Mouse (Mus musculus): ENCODE data around the gene Mrgpre. TPM values are rescaled to one million over a fixed set of nuclear protein-coding genes. Genes with fewer than 3 reads are reported as not detected.

Mrgpre gene
- polyA plus RNA-seq (2012; rRNA removed), result 0.93 and 1.1 TPM in 2 replicates

- no peak for DNase-seq (ENCODE audit: low read depth)
Measured at GRCm38 (mm10) chr7:143783996-143784829, at the start of gene Mrgpre. Gene Mrgpre, minus strand, starts transcription at chr7:143784500.

GRCm38 (mm10) chr7:143833581-143834190, 49.4 kb upstream of the Mrgpre start:
- DNase-seq (ENCODE audit: low read depth), result no peak

- no peak for DNase-seq (ENCODE audit: low read depth)
Measured at GRCm38 (mm10) chr7:143832611-143833010, 48.3 kb upstream of the Mrgpre start.

GRCm38 (mm10) chr7:143832196-143832595, 47.9 kb upstream of the Mrgpre start:
- no peak for DNase-seq (ENCODE audit: low read depth)

GRCm38 (mm10) chr7:143830399-143830798, 46.1 kb upstream of the Mrgpre start:
- DNase-seq (ENCODE audit: low read depth), result no peak

- no peak for DNase-seq (ENCODE audit: low read depth)
Measured at GRCm38 (mm10) chr7:143829504-143830331, 45.4 kb upstream of the Mrgpre start.

- no peak for DNase-seq (ENCODE audit: low read depth)
Measured at GRCm38 (mm10) chr7:143826985-143827384, 42.7 kb upstream of the Mrgpre start.

GRCm38 (mm10) chr7:143823266-143823605, 38.9 kb upstream of the Mrgpre start:
- DNase-seq (ENCODE audit: low read depth), result no peak

GRCm38 (mm10) chr7:143822375-143823265, 38.3 kb upstream of the Mrgpre start, which contains the start of the genes Nadsyn1 and Dhcr7:
Gene Nadsyn1, minus strand, starts transcription at chr7:143822849.
Gene Dhcr7, plus strand, starts transcription at chr7:143823145.
- DNase-seq (ENCODE audit: low read depth), result no peak

- no peak for DNase-seq (ENCODE audit: low read depth)
Measured at GRCm38 (mm10) chr7:143821241-143821640, 36.9 kb upstream of the Mrgpre start.

GRCm38 (mm10) chr7:143819201-143819600, 34.9 kb upstream of the Mrgpre start:
- no peak for DNase-seq (ENCODE audit: low read depth)

GRCm38 (mm10) chr7:143808909-143809308, 24.6 kb upstream of the Mrgpre start:
- DNase-seq (ENCODE audit: low read depth), result no peak

- no peak for DNase-seq (ENCODE audit: low read depth)
Measured at GRCm38 (mm10) chr7:143805199-143805624, 20.9 kb upstream of the Mrgpre start.

GRCm38 (mm10) chr7:143801195-143802065, 17.1 kb upstream of the Mrgpre start:
- DNase-seq (ENCODE audit: low read depth), result no peak

- no peak for DNase-seq (ENCODE audit: low read depth)
Measured at GRCm38 (mm10) chr7:143800770-143801169, 16.5 kb upstream of the Mrgpre start.

GRCm38 (mm10) chr7:143798783-143799182, 14.5 kb upstream of the Mrgpre start:
- no peak for DNase-seq (ENCODE audit: low read depth)

GRCm38 (mm10) chr7:143793121-143793520, 8.8 kb upstream of the Mrgpre start:
- DNase-seq (ENCODE audit: low read depth), result no peak

GRCm38 (mm10) chr7:143792336-143792985, 8.2 kb upstream of the Mrgpre start:
- DNase-seq (ENCODE audit: low read depth), result no peak

GRCm38 (mm10) chr7:143783378-143783995, 813 bp downstream of the Mrgpre start:
- DNase-seq (ENCODE audit: low read depth), result no peak
